Mouse (Mus musculus): Measurements from ENCODE around the gene Mcoln2.

Mcoln2 gene

DNA sequence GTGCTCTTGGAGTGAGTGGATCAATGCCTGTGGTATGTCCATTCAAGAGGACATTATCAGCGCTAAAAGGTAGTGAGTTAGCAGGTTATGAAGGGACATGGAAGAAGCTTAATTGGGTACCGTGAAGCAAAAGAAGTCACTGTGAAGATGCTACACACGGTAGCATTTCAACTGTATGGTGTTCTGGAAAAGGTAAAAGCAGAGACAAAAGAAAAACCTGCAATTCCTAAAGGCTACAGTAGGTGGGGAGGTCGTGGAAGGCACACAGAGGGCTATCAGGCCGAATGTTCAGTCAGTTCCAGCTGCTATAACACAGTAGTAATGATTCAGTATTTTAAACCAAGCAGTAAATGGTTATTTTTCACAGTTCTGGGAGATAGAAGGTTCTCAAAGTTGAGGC is 4.1 kb upstream of the Mcoln2 start:
- no peak for DNase-seq (ENCODE audit: low spot score in 2 of 2)

DNA sequence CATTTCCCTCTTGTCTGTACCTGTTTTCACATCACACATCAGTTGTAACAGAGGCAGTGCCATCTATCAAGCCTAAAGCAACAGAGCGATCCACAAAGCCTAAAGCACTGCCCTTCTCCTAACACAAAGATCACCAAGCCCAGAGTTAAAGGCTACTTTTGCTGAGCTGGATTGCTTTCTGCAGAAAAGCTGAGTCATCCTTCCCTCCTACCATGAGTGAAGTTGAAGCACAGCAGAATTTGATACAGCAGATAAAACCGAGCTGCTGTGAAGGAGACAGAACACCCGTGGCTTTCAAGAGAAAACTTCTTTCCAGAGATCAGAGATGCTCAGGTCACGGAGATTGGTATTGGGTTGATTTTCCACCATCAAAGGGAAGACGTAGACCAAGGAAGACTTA is 3.5 kb upstream of the Mcoln2 start:
- DNase-seq (ENCODE audit: low spot score in 2 of 2) = no peak

DNA sequence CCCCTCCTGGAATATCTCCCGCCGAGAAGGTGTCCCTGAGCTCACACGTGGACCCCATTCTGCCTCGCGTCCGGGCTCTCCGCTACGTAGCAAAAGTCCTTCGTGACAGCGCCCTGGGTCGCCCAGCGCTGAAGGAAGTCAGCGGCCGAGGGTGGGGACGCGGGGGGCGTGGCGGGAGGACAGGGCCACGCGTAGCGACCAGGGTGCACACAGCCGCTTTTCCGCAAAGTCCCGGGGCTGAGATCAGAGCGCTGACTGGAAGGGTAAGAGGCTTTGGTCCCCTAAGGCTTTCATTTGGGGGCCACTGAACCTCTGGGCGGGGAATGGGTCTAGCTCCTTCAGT is 396 bp downstream of the Mcoln2 start:
- peak; percentile 28 to 75 for DNase-seq (ENCODE audit: low spot score in 2 of 2)

DNA sequence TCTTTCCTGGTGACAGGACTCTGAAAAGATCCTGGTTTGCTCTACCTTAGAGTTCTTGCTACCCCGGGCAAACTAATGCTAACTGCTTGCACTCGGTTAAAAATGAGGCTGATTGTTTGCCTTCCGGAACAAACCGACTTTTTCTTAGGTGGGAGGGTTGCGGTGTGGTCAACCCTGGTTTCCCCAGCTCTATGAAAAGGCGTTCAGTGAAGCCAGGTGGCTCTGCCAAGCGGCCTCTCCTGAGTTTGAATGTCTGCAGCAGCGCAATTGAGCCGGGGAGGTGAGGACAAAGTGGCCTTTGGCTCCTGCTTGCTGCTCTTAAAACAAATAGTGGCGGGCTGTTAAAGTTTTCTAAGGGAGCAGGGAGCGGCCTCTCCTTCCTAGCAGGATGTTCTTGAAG is 927 bp downstream of the Mcoln2 start:
- peak in 1 of 2 experiments; percentile 40 for DNase-seq (ENCODE audit: low spot score in 2 of 2)

DNA sequence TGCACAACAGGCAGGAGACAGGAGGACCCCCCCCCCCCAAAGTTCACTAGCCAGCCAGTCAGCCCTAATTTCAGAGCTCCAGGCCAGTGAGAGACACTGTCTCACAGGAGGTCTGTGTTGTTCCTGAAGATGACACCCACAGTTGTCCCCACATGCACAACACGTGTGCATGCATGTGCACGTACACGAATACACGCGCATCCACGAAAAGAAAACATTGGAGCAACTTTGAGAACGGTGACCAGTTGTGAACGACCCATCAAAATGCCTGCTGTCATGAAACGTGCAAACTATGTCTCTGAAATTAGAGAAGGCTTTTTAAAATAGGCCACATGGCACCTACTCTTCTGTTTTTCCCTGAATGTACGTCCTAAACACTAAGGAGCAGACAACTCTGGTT is 1.7 kb downstream of the Mcoln2 start:
- no peak for DNase-seq (ENCODE audit: low spot score in 2 of 2)

DNA sequence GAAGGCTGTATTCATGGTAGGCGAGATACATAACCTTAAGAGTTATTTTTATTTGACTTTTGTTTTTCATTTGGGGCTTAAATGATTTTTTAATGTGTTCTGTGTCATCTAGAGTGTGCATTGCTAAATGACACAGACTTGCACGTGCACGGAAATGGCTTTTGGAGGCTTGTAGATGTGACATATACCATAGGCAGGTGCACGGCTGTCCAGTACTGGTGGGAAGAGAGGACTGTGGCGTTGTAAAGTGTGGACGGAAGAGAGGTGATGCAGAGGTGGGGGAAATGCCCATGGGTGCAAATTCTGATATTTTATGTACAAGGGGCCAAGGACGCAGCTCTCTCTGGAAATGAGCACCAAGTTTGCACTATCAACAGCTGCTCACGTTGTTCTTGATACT is 2.1 kb downstream of the Mcoln2 start:
- DNase-seq (ENCODE audit: low spot score in 2 of 2) = no peak

DNA sequence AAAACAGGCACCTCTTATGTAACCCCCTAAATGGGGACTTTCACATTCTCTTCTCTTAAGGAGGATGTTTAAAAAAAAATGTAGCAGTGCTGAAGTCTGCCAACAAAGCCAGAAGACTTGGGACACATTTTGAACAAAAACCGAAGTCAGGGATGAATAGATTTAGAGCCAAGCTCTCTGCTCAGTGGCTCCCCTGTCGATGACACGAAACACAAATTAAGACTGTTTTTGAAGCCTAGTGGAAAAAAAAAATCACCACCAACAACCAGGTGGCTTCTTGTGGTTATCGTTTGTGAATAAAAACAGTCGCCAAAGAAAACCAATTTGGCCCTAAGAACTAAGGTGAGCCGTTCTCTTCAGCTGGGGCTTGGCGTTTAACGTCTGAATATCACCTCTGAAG is 2.7 kb downstream of the Mcoln2 start:
- DNase-seq (ENCODE audit: low spot score in 2 of 2) = peak in 1 of 2 experiments; percentile 35

DNA sequence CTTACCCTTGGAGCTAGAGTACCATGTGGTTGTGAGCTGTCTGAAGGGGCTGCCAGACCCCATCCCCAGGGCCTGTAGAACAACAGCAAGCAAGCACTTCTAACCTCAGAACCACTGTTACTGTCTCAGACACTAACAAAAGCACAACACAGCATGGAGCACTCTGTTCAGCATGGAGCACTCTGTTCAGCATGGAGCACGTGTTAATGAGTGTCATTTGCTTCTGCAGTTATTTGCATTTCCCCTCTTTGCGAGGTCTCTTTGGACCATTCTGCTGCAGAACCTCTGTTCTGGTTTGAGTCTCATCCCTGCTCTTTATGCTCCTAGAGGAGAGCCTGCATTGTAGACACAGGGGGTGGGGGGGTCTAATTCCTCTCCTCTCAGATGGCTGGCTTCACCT is 3.3 kb downstream of the Mcoln2 start:
- DNase-seq (ENCODE audit: low spot score in 2 of 2) = no peak

DNA sequence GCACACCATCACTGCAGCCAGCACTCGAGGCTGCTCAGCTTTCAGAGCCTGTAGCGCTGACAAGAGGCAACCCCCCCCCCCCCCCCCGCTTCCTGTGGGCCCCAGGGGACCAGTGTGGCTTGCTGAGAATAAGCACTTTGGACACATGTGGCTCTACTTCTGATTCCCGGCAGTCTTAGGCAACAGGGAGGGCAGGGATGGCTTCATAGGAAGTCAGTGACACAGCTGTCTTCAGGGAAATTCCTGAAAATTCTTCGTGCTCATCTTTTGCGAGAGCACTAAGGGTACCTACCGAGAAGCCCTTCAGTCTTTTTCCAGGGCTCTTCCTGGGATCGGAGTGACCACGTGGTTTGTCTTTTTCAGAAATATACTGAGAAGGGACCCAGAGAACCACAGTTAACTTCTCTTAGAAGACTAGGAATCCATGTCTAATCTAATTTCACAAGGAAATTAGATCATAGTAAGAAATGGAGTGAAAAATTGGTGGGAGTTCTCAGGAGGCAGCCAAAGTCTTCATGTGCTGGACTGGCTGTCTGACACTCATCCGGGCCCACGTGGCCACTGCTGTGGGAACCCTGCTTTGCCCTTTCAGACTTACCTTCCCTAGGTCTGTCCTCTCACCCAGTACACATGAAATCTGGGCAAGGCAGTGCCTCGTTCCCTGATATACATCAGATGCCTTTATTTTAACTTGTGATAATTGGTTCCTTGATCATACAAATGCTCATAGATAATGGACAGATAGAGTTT is 4.4 kb downstream of the Mcoln2 start:
- DNase-seq (ENCODE audit: low spot score in 2 of 2) = no peak

DNA sequence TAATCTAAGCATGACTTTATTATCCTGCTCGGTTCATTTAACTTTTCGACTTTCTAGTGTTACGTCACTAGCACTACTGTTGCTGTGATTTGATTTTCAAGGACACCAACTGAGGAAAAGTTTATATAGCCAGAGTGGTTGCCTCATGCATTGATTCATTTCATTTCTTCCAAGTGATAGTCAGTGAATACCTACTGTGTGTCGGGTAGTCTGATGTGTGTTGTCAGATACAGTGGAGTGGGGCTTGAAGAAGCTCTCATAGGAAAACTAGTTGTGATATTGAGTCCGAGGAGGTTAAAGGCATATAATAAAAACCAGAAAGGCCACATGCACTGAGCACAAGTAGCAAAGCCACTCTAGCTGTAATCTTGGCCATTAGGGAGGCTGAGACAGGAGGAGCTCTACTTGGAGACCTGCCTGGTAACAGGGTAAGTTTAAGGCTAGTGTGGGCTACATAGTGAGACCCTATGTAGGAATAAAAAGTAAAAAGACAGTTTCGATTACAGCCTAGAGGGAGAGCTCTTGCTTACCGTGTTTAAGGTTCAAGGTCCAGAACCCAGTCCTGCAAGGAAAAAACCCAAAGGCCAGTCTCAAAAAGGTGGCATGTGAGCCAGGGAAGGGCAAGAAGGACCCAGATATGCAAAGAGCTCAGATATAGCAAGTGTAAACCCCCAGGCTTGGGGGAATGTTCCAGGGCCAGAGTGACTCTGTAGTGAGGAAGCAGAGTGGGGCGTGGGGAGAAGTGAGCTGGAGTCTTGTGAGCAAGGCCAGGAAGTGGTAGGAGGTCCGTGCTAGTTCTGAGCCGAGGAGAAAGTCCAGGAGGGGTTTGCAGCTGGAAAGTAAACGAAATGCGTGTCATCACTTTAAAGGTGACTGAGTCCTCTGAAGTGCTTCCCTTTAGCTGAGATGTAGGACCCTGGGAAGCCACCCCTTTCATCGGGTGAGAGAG is 6.3 kb downstream of the Mcoln2 start:
- no peak for DNase-seq (ENCODE audit: low spot score in 2 of 2)

DNA sequence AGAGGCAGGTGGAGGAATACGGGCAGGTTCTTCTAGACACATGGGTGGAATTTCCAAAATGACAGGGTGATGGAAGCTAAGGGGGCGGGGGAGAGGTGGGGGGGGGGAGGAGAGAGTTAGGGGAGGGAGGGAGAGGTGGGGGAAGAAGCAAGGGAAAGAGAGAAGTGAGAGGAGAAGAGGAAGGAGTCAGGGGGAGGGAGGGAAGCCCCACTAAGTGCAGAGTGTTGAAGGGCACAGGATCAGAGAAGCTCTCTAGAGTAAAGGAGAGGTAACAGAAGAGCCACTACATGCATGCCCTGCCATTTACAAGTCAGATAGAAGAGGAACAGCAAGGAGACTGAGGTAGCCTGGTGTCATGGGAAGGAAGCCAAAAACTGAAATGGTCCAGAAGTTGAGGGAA is 7.2 kb downstream of the Mcoln2 start:
- no peak for DNase-seq (ENCODE audit: low spot score in 2 of 2)

DNA sequence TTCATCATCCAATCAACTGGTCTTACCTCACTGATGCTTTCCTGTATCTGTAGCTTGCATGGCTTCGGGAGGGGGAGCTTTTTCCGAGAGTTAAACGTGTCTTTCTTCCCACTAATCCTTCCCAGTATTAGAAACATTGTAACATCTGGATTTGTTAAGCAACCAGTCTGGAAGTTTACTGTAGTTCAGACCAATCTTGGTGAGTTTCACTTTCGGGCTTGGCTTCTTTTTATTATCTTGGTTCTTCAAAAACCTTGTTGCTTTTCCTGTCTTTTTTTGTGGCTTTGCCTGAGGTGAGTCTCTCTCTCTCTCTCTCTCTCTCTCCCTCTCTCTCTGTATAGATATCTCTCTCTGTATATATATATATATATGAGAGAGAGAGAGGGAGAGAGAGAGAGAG is 8.4 kb downstream of the Mcoln2 start:
- DNase-seq (ENCODE audit: low spot score in 2 of 2) = no peak

DNA sequence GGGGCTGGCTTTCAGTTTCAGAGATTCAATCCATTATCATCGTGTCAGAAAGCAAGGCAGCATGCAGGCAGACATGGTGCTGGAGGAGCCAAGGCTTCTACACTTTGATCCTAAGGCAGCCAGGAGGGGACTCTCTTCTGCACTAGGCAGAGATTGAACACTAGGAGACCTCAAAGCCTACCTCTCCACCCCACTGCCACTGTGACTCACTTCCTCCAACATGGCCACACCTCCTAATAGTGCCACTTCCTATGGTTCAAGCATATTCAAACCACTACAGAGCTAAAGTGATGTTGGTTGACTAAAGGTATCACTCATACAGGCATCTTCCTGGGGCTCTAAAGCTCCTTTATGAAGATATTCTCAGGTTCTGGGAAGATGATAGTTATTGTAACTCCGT is 9.7 kb downstream of the Mcoln2 start:
- DNase-seq (ENCODE audit: low spot score in 2 of 2) = no peak

DNA sequence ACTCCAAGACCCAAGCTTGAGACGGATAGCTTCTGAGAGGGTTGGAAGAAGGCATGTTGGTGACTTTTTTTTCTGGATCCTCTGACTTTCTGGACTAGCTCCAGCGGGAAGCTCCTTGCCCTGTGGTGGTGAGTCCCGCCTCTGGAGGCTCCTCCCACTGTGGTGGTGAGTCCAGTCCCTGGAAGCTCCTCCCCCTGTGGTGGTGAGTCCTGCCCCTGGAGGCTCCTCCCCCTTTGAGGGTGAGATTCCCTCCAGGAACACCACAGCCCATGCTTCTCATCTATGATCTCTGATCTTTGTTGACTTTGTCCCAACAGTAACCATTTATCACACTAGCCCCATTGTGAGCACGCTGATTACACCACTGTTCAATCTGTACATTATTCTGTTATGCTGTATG is 12.6 kb downstream of the Mcoln2 start:
- no peak for DNase-seq (ENCODE audit: low spot score in 2 of 2)

DNA sequence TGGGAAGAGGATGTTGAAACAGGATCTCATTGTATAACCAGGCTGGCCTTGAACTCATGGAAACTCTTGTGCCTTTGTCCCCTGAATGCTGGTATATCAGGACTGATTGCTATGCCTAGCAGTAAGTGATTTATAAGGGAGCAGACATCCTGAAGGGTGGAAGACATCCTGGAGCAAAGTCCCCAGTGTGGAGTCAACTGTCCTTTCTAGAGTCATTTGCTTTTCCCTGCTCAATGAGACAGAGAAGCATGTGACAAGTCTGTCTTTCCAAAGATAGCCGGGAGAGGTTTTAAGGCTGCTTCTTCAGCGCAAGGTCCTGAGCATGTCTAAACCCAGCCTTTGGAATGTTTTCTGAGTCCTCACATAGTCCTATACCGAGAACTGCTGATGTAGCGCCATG is 19.7 kb downstream of the Mcoln2 start:
- no peak for DNase-seq (ENCODE audit: low spot score in 2 of 2)

DNA sequence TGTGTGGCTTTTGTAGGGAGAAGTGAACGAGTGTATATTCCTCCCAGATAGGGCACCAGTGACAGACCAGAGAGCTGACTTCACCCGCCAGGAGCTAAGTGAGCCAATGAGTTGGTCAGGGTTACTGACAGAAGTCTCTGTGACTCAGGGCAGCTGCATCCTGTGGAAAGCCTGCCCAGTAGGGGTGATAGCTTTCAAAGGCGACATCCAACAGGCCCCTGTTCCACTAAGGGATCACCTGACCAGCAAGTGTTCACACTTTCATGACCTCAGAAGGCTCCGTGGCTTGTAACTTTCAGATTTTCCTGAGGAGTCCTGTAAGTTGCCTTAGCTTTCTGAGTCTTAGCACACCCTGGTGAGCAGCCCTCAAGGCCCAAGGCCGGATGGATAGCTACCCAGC is 23.4 kb downstream of the Mcoln2 start:
- DNase-seq (ENCODE audit: low spot score in 2 of 2) = no peak

DNA sequence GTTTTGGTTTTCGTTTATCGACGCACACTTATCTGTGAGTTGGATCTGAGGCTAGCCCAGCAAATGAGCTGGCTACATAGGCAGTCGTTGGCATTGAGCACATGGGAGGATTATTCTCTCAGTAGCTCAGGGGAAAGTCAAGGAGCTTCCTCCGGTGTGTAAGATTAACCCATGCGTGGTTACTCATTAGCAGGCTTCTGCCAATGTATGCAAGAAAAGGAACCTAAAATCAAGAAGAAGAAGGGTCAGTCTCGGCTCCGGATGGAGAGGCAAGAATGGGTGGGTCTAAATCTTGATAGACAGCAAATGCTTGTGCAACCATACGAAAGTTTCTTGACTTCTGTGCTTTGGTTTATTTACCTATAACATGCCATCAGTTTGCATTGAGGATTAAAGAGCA is 24.6 kb downstream of the Mcoln2 start:
- no peak for DNase-seq (ENCODE audit: low spot score in 2 of 2)

DNA sequence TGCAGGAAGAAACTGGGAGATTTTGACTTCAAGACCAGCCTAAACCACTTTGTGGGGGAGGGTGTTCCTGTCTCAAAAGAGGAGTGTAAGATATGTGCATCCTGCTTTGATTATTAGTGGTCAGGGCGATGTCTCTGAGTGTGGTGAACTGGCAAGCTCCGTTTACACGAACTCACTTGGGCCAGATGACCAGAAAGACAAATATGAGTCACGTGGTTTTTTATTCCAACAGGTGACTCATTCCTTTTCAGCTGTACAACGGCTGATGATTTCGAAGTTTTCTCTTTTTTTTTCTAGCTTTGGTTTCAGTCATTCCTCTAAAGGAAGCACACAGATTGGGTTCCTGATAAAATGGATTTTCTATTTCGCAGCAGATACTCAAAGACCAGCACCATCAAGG is 27.7 kb downstream of the Mcoln2 start:
- no peak for DNase-seq (ENCODE audit: low spot score in 2 of 2)

DNA sequence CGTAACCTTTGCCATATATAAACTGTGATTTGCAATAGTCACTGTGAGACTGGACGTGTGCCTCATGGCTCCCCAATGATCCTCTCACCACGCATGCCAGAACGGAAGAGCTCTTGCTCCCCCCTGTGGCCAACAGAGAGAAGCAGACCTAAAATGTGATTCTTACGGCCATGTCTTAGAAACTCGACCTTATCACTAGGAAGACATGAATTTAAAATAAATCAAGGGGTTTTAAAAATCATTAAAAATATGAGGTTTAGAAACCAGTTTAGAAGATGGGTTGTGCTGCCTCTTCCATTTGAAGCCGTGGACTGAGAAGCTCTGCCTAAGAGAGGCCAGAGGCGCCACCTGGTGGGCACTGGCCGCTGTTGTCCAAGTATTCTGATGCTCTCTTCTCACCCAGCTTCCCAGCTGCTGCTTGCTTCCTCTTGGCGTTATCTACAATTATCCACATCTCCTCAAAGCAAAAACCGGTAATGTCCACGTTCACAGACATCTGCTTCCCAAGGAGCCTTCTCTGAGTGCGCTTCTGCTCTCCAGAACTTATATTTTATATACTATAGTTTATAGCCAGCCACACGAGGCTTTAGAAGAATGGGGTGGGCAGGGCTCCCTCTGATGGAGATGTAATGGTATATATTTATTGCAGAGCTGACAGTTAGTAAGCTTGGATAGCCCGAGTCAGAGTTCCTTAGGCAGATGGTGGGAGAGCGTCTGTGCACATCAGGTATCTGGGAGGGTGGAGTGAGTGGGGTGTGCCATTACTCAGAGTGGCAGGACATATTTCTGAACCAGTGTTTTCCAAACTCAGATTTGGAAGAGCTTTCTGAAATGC is 28.3 kb downstream of the Mcoln2 start:
- peak; percentile 54 to 84 for DNase-seq (ENCODE audit: low spot score in 2 of 2)

DNA sequence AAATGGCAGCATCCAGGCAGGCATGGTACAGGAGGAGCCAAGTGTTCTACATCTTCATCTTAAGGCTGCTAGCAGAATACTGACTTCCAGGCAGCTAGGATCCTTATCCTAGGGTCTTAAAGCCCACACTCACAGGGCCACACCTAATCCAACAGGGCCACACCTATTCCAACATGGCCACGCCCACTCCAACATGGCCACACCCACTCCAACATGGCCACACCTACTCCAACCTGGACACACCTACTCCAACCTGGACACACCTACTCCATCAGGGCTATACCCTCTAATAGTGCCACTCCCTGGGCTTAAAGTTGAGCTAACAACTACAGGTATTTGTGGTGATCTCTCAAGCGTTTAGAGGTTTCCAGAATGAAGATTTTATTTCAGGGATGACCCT is 30.7 kb downstream of the Mcoln2 start:
- peak in 1 of 2 experiments; percentile 26 for DNase-seq (ENCODE audit: low spot score in 2 of 2)

DNA sequence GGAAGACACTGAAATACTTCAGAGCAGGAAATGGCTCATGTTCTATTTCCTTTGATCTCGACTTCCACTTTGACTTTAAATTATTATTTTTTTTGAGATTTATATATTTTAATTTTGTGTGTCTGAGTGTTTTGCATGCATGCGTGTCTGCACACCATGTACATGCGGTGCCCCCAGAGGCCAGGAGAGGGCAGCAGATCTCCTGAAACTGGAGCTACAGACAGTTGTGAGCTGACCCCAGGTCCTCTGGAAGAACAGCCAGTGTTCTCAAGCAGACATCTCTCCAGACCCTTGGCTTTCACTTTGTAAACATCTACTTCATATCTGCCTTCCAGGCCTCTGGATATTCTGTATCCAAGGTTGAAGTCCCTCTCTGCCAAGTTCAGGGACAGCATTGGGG is 31.4 kb downstream of the Mcoln2 start:
- peak; percentile 16 to 75 for DNase-seq (ENCODE audit: low spot score in 2 of 2)

DNA sequence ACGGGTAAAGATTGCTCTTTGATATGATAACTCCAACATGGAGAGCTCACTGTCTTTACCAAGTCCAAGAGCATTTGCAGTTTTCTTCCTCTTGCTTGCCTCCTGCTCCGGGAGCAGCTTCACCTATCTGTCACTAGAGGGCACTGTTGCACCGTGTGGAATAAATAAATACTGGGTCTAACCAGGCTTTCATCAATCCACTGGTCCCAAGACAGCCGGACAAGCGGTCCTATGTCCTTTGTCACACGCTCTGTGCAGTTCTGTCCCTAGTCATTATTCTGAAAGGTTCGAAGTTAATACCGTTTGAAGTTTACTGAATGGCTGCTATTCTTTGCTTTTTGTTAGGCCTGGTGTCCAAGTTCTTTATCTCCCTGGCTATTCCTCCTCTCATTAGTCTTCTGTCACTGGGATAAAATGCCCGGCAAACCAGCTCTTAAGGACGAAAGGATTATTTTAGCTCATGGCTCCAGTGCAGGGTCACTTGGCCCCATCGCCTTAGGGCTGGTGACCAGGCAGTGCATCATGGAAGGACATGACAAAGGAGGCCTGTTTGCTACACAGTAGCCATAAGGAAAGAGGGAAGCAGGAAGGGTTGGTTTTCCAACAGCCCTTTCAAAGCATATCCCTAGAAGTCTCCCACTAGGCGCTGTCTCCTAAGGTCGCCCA is 35.5 kb downstream of the Mcoln2 start:
- peak; percentile 7 to 42 for DNase-seq (ENCODE audit: low spot score in 2 of 2)
